Mouse (Mus musculus): ENCODE results near the gene Klf1. TPM values are rescaled to one million over a fixed set of nuclear protein-coding genes. Genes with fewer than 3 reads are reported as not detected.

Gene Klf1
- polyA plus RNA-seq, 1 experiment from 2014 or later, result 0.51 TPM

GRCm38 (mm10) chr8:84873016-84873415 lies 28.7 kb upstream of the Klf1 start:
- Histone ChIP-seq H3K4me1 (replicated peaks; ENCODE audit: control insufficient read depth, insufficient read depth) (peaks cover 5% of the 10 kb centered on the region), H3K4me2 (replicated peaks; ENCODE audit: low read depth) (peak overlapping the region; percentile 99), H3K36me3 (ENCODE audit: control insufficient read depth, insufficient read depth, low read length) (peaks cover 12% of the 10 kb centered on the region), H3K9me3 (ENCODE audit: control insufficient read depth, low read length) (no peaks in the 10 kb centered on the region), H3K27me3 (ENCODE audit: control insufficient read depth, insufficient read depth, low read length) (no peaks in the 10 kb centered on the region), H3K9ac (ENCODE audit: low read length) (no peak overlapping the region), H3K4me3 (ENCODE audit: low read depth, low read length) (peak overlapping the region; percentile 46; the same call in 1 of the 2 replicates), H3K27ac (replicated peaks) (no peak overlapping the region)
- DNase-seq (ENCODE audit: low spot score) (no peak), ATAC-seq (ENCODE audit: low FRiP score, low TSS enrichment) (no peak)
- WGBS, result 68% methylated on average over 4 of the region's 4 CpGs
- no peak for TF ChIP-seq EP300 (optimal IDR thresholded peaks at IDR 0.05)
- no peak for TF ChIP-seq CTCF (IDR thresholded peaks at IDR 0.05; ENCODE audit: low read depth)

- Histone ChIP-seq H3K4me1 (replicated peaks; ENCODE audit: control insufficient read depth, insufficient read depth) (peaks cover 5% of the 10 kb centered on the region), H3K36me3 (ENCODE audit: control insufficient read depth, insufficient read depth, low read length) (peaks cover 2% of the 10 kb centered on the region; the same call in 1 of the 2 replicates), H3K4me2 (replicated peaks; ENCODE audit: low read depth) (no peak overlapping the region), H3K9me3 (ENCODE audit: control insufficient read depth, low read length) (no peaks in the 10 kb centered on the region), H3K27me3 (ENCODE audit: control insufficient read depth, insufficient read depth, low read length) (no peaks in the 10 kb centered on the region), H3K9ac (ENCODE audit: low read length) (no peak overlapping the region), H3K4me3 (ENCODE audit: low read depth, low read length) (no peak overlapping the region), H3K27ac (replicated peaks) (no peak overlapping the region)
- TF ChIP-seq CTCF (IDR thresholded peaks at IDR 0.05; ENCODE audit: low read depth), result no peak
- no peak for TF ChIP-seq EP300 (optimal IDR thresholded peaks at IDR 0.05)
- ATAC-seq (ENCODE audit: low FRiP score, low TSS enrichment) (no peak), DNase-seq (ENCODE audit: low spot score) (no peak)
- WGBS, result 90% methylated on average over 3 of the region's 3 CpGs
Measured at GRCm38 (mm10) chr8:84874339-84874738, 27.4 kb upstream of the Klf1 start.

- WGBS, result 61% methylated on average over 3 of the region's 3 CpGs
- DNase-seq (ENCODE audit: low spot score) (no peak), ATAC-seq (ENCODE audit: low FRiP score, low TSS enrichment) (no peak)
- Histone ChIP-seq H3K9me3 (ENCODE audit: control insufficient read depth, low read length) (no peaks in the 10 kb centered on the region), H3K36me3 (ENCODE audit: control insufficient read depth, insufficient read depth, low read length) (no peaks in the 10 kb centered on the region), H3K4me1 (replicated peaks; ENCODE audit: control insufficient read depth, insufficient read depth) (peaks cover under 1% of the 10 kb centered on the region), H3K4me2 (replicated peaks; ENCODE audit: low read depth) (no peak overlapping the region), H3K4me3 (ENCODE audit: low read depth, low read length) (no peak overlapping the region), H3K27me3 (ENCODE audit: control insufficient read depth, insufficient read depth, low read length) (no peaks in the 10 kb centered on the region), H3K27ac (replicated peaks) (no peak overlapping the region), H3K9ac (ENCODE audit: low read length) (no peak overlapping the region)
- TF ChIP-seq EP300 (optimal IDR thresholded peaks at IDR 0.05), result no peak
- no peak for TF ChIP-seq CTCF (IDR thresholded peaks at IDR 0.05; ENCODE audit: low read depth)
Measured at GRCm38 (mm10) chr8:84877297-84878035, 24.3 kb upstream of the Klf1 start.

- Histone ChIP-seq H3K27me3 (ENCODE audit: control insufficient read depth, insufficient read depth, low read length) (no peaks in the 10 kb centered on the region), H3K4me1 (replicated peaks; ENCODE audit: control insufficient read depth, insufficient read depth) (no peaks in the 10 kb centered on the region), H3K9me3 (ENCODE audit: control insufficient read depth, low read length) (no peaks in the 10 kb centered on the region), H3K4me2 (replicated peaks; ENCODE audit: low read depth) (no peak overlapping the region), H3K36me3 (ENCODE audit: control insufficient read depth, insufficient read depth, low read length) (no peaks in the 10 kb centered on the region), H3K4me3 (ENCODE audit: low read depth, low read length) (no peak overlapping the region), H3K9ac (ENCODE audit: low read length) (no peak overlapping the region), H3K27ac (replicated peaks) (no peak overlapping the region)
- DNase-seq (ENCODE audit: low spot score), result no peak
- no peak for ATAC-seq (ENCODE audit: low FRiP score, low TSS enrichment)
- 76% methylated on average over 1 of the region's 1 CpGs for WGBS
- no peak for TF ChIP-seq CTCF (IDR thresholded peaks at IDR 0.05; ENCODE audit: low read depth)
- TF ChIP-seq EP300 (optimal IDR thresholded peaks at IDR 0.05), result no peak
Measured at GRCm38 (mm10) chr8:84878915-84879314, 22.8 kb upstream of the Klf1 start.

- no peak for TF ChIP-seq CTCF (IDR thresholded peaks at IDR 0.05; ENCODE audit: low read depth)
- TF ChIP-seq EP300 (optimal IDR thresholded peaks at IDR 0.05), result no peak
- H3K27me3 ChIP-seq (ENCODE audit: control insufficient read depth, insufficient read depth, low read length), result no peaks in the 10 kb centered on the region
- no peaks in the 10 kb centered on the region for H3K9me3 ChIP-seq (ENCODE audit: control insufficient read depth, low read length)
- no peak for DNase-seq (ENCODE audit: low spot score)
- WGBS, result 88% methylated on average over 4 of the region's 4 CpGs
- H3K4me3 ChIP-seq (ENCODE audit: low read depth, low read length), result no peak overlapping the region
- H3K36me3 ChIP-seq (ENCODE audit: control insufficient read depth, insufficient read depth, low read length), result peaks cover 7% of the 10 kb centered on the region; the same call in 1 of the 2 replicates
- no peak overlapping the region for H3K9ac ChIP-seq (ENCODE audit: low read length)
- H3K4me1 ChIP-seq (replicated peaks; ENCODE audit: control insufficient read depth, insufficient read depth), result no peaks in the 10 kb centered on the region
- H3K27ac ChIP-seq (replicated peaks), result no peak overlapping the region
- no peak for ATAC-seq (ENCODE audit: low FRiP score, low TSS enrichment)
- H3K4me2 ChIP-seq (replicated peaks; ENCODE audit: low read depth), result no peak overlapping the region
Measured at GRCm38 (mm10) chr8:84884728-84885127, 17.0 kb upstream of the Klf1 start.

GRCm38 (mm10) chr8:84888280-84888679 lies 13.4 kb upstream of the Klf1 start:
- Histone ChIP-seq H3K27ac (replicated peaks) (no peak overlapping the region), H3K4me3 (ENCODE audit: low read depth, low read length) (no peak overlapping the region), H3K36me3 (ENCODE audit: control insufficient read depth, insufficient read depth, low read length) (peaks cover 10% of the 10 kb centered on the region; the same call in 1 of the 2 replicates), H3K4me1 (replicated peaks; ENCODE audit: control insufficient read depth, insufficient read depth) (0 out of 2 replicates have a peak, but pooled peaks cover 3% of the 10 kb centered on the region), H3K9ac (ENCODE audit: low read length) (no peak overlapping the region), H3K4me2 (replicated peaks; ENCODE audit: low read depth) (no peak overlapping the region), H3K27me3 (ENCODE audit: control insufficient read depth, insufficient read depth, low read length) (no peaks in the 10 kb centered on the region), H3K9me3 (ENCODE audit: control insufficient read depth, low read length) (no peaks in the 10 kb centered on the region)
- 97% methylated on average over 3 of the region's 3 CpGs for WGBS
- DNase-seq (ENCODE audit: low spot score), result no peak
- ATAC-seq (ENCODE audit: low FRiP score, low TSS enrichment), result no peak
- TF ChIP-seq CTCF (IDR thresholded peaks at IDR 0.05; ENCODE audit: low read depth) (no peak), EP300 (optimal IDR thresholded peaks at IDR 0.05) (no peak)

Data from stomach, postnatal 0 days (tissue).